Mouse (Mus musculus) stomach, postnatal 0 days (tissue): ENCODE data around the gene Rnf181. TPM values are rescaled to one million over a fixed set of nuclear protein-coding genes. Genes with fewer than 3 reads are reported as not detected.

Experiments used
- ATAC-seq: fragments of 200-750 bp; cut with Nextera tagmentation; 2 replicates; pipeline ENCODE4 v1.8.0; 2017; ENCODE audit not compliant: low FRiP score, low TSS enrichment
- DNase-seq: peaks from one replicate; pipeline ENCODE4 v3.0.0-alpha.2; 2016; ENCODE audit warnings: low spot score
- H3K27ac ChIP-seq: fragments of 300-500 bp; sonication (generic); replicated peaks from 2 replicates; pipeline ENCODE4 v1.5.1; 2014; ENCODE audit warnings: mild to moderate bottlenecking, control low read depth
- H3K27me3 ChIP-seq: fragments of 300-500 bp; sonication (generic); 2 replicates; pipeline ENCODE4 v1.6.1; 2014; ENCODE audit warnings: low read length; ENCODE audit not compliant: control insufficient read depth, insufficient read depth
- H3K36me3 ChIP-seq: fragments of 300-500 bp; sonication (generic); 2 replicates; pipeline ENCODE4 v1.6.1; 2014; ENCODE audit warnings: low read length, mixed read lengths; ENCODE audit not compliant: control insufficient read depth, insufficient read depth
- H3K4me1 ChIP-seq: fragments of 300-500 bp; sonication (generic); replicated peaks from 2 replicates; pipeline ENCODE4 v1.6.1; 2014; ENCODE audit warnings: antibody characterized with exemption; ENCODE audit not compliant: control insufficient read depth, insufficient read depth
- H3K4me2 ChIP-seq: fragments of 300-500 bp; sonication (generic); replicated peaks from 2 replicates; pipeline ENCODE4 v1.6.1; 2014; ENCODE audit warnings: low read depth, mild to moderate bottlenecking, control low read depth, moderate library complexity
- H3K4me3 ChIP-seq: fragments of 300-500 bp; sonication (generic); 2 replicates; pipeline ENCODE4 v1.5.1; 2014; ENCODE audit warnings: low read depth, low read length, control low read depth
- H3K9ac ChIP-seq: fragments of 300-500 bp; sonication (generic); 2 replicates; pipeline ENCODE4 v1.6.1; 2014; ENCODE audit warnings: mild to moderate bottlenecking, low read length, control low read depth, mixed read lengths
- H3K9me3 ChIP-seq: fragments of 300-500 bp; sonication (generic); 2 replicates; pipeline ENCODE4 v1.6.1; 2016; ENCODE audit warnings: low read length; ENCODE audit not compliant: control insufficient read depth
- CTCF ChIP-seq: IDR thresholded peaks from 2 replicates; pipeline ENCODE4 v1.5.1; 2016; ENCODE audit warnings: antibody characterized with exemption, low read depth, mild to moderate bottlenecking, moderate library complexity
- EP300 ChIP-seq: optimal IDR thresholded peaks from 2 replicates; pipeline ENCODE3; 2016; ENCODE audit warnings: antibody characterized with exemption
- WGBS: fragments of 180-500 bp; shearing (Covaris S2); extraction: QIAGEN DNeasy Blood & Tissue Kit; methylation state at CpG from one replicate; pipeline ENCODE4 v1.1.7; 2014; 5-methylcytosine and 5-hydroxymethylcytosine counted together
- polyA plus RNA-seq: library from polyadenylated mRNA; unstranded; fragments of >200 nt; fragmentation: Nextera tagmentation; extraction: Ambion mirVana; gene quantifications from 2 replicates; pipeline ENCODE4 v1.2.1, GENCODE M21; 2015

The Rnf181 gene
- polyA plus RNA-seq, 1 experiment from 2014 or later, result 136 TPM

DNA sequence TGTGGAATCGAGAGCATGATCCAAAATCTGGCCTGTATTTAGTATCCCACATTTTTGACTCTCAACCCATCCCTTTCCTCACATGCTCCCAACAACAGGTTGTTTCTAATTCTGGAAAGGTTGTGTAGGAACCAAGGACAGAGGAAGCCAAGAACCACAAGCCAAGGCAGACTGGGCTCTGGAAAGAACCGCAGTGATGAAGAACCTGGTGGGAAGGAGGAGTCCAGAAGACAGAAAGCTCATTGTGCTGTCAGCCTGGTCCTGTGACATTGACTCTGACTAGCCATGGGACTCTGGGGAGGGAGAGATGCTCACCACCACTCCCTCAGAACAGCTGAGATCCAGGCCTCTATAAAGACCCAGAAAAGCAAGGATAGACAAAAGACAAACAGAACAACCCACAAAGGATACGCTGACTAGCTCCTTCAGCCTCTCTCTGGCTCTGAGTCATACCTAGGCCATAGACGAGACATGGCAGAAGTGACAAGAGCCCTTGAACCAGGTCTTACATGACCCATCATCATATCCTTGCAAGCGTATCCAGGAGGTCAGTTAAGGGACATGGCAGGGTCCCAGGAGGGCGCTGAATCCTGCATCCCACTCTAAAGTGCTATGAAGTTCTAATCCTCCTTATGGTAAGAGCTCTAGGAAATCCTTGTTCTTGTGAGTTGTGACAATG, 16.5 kb upstream of the Rnf181 start:
- Histone ChIP-seq H3K4me3 (no peak overlapping the region), H3K27ac (no peak overlapping the region), H3K9ac (no peak overlapping the region), H3K4me2 (no peak overlapping the region), H3K27me3 (no peaks in the 10 kb centered on the region), H3K9me3 (no peaks in the 10 kb centered on the region), H3K4me1 (no peaks in the 10 kb centered on the region), H3K36me3 (peaks cover 6% of the 10 kb centered on the region; the same call in 1 of the 2 replicates)
- DNase-seq (no peak), ATAC-seq (no peak)
- TF ChIP-seq EP300 (no peak), CTCF (no peak)
- 77% methylated on average over 6 of the region's 6 CpGs for WGBS

DNA sequence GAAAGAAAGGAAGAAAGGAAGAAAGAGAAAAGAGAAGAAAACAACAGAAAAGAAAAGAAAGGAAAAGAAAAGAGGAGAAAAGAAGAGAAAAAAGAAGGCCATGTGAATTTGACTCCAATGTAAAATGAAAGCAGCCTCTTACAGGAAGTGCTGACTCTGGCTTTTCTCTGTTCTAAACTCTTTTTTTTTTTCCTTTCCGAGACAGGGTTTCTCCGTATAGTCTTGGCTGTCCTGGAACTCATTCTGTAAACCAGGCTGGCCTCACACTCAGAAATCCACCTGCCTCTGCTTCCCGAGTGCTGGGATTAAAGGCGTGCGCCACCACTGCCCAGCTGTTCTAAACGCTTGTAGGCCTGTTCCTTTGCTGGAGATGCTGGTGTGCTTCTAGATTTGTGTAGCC, 15.7 kb upstream of the Rnf181 start:
- DNase-seq (no peak), ATAC-seq (no peak)
- Histone ChIP-seq H3K4me2 (no peak overlapping the region), H3K36me3 (peaks cover 6% of the 10 kb centered on the region; the same call in 1 of the 2 replicates), H3K9ac (no peak overlapping the region), H3K4me3 (no peak overlapping the region), H3K4me1 (no peaks in the 10 kb centered on the region), H3K27ac (no peak overlapping the region), H3K27me3 (no peaks in the 10 kb centered on the region), H3K9me3 (no peaks in the 10 kb centered on the region)
- TF ChIP-seq CTCF (no peak), EP300 (no peak)
- 75% methylated on average over 6 of the region's 6 CpGs for WGBS

- H3K9ac ChIP-seq, result peak within 1 kb of the TSS; percentile 69
- under 1% methylated on average over 47 of the region's 49 CpGs for WGBS
- DNase-seq, result peak; percentile 87
- peaks cover 4% of the 10 kb centered on the region; the same call in 1 of the 2 replicates for H3K36me3 ChIP-seq
- H3K27me3 ChIP-seq, result no peaks in the 10 kb centered on the region
- peak within 1 kb of the TSS; percentile 65 for H3K4me2 ChIP-seq
- H3K9me3 ChIP-seq, result no peaks in the 10 kb centered on the region
- ATAC-seq, result peak; percentile 82
- peak within 1 kb of the TSS; percentile 58 for H3K4me3 ChIP-seq
- H3K4me1 ChIP-seq, result no peaks in the 10 kb centered on the region
- TF ChIP-seq EP300 (no peak), CTCF (peak; percentile 62)
- H3K27ac ChIP-seq, result peak within 1 kb of the TSS; percentile 67
These were observed 13.5 kb upstream of the Rnf181 start, which contains the start of gene Vamp5 for GRCm38 (mm10) chr6:72380131-72380770. Gene Vamp5 (minus strand): TSS chr6:72380468.

DNA sequence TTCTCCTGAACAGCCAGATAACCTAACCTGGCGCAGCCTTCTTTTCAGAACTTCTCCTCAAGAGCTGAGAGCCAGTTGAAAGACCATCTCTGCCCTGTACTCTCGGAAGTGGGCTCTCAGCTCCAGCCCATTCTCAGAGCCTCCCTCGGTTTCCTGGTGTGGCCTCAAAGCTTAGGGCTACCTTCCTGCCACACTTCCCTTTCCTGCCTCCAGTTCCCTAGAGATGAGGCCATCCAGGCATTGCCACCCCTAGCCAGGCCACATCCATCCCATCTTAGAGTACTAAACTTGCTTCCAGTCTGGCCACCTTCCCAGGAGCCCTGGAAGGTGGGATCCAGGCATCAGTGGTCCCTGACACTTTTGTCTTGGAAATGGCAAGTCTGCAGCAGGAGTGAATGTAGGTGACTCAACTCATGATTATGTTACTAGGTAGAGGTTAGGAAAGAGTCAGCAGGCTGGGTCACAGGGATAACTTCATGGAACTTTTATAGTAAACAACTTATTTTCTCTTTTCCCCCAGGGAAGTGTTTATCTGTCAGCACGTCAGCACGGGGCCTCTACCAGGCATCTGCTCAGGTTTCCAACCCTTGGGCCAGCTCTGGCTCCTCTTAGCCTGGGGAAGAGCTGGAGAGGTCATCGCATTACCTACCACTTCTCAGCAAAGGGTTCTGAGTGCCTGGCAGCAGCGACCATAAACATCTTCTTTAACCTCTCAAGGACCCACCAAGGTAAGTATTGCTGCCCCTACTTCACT, 12.8 kb upstream of the Rnf181 start:
- ATAC-seq, result 0 out of 2 replicates have a peak, but pooled peaks have one; percentile 1
- Histone ChIP-seq H3K4me1 (no peaks in the 10 kb centered on the region), H3K27ac (peak overlapping the region; percentile 67), H3K4me2 (peak overlapping the region; percentile 65), H3K9ac (peak overlapping the region; percentile 69), H3K9me3 (no peaks in the 10 kb centered on the region), H3K27me3 (no peaks in the 10 kb centered on the region), H3K36me3 (no peaks in the 10 kb centered on the region), H3K4me3 (peak overlapping the region; percentile 58)
- WGBS, result 43% methylated on average over 7 of the region's 7 CpGs
- no peak for TF ChIP-seq EP300
- TF ChIP-seq CTCF, result no peak
- DNase-seq, result no peak

DNA sequence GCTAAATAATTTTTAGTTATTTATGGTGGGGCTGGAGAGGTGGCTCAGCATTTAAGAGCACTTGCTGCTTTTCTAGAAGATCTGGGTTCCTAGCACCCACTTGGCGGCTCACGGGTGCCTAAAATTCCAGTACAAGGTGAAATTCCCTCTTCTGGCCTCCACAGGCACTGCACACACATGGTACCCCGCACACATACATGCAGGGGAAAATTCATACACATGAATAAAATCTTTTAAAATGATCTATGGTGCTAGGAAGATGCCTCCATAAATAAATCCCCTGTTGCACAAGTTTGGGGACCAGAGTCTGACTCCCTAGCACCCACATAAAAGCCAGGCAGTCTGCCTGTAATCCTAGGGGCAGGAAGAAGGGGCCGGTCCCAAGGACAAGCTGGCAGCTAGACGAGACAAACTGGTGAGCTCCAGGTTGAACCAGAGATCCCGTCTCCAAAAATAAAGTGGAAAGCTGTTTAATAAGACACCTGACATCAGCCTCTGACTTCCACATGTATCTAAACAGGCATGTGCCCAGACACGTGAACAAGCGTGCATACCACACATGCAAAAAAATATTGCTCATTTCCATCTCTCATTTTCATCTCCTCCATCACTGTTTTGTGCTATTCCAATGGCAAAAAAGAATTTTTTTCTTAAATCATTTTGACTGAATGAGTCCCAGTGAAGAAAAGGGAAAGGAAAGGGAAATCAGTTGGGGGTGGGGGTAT, 11.9 kb upstream of the Rnf181 start:
- Histone ChIP-seq H3K4me3 (no peak overlapping the region), H3K27ac (no peak overlapping the region), H3K9ac (no peak overlapping the region), H3K27me3 (no peaks in the 10 kb centered on the region), H3K9me3 (no peaks in the 10 kb centered on the region), H3K4me1 (no peaks in the 10 kb centered on the region), H3K36me3 (no peaks in the 10 kb centered on the region), H3K4me2 (no peak overlapping the region)
- DNase-seq (no peak), ATAC-seq (no peak)
- TF ChIP-seq CTCF (no peak), EP300 (no peak)
- 88% methylated on average over 8 of the region's 8 CpGs for WGBS
